Mouse (Mus musculus): Measurements from ENCODE around the gene Mrgpra2a.

- TF ChIP-seq POLR2A (IDR thresholded peaks at IDR 0.05; ENCODE audit: borderline replicate concordance, extremely low read depth, insufficient read depth, insufficient read length, poor library complexity, severe bottlenecking) (no peak), CTCF (IDR thresholded peaks at IDR 0.05; ENCODE audit: borderline replicate concordance, extremely low read depth, insufficient read depth, insufficient read length) (no peak)
Observed at GRCm38 (mm10) chr7:47401125-47401524, 50.8 kb downstream of the Mrgpra2a start.

Data from brain, embryonic 14.5 days (tissue).